Mouse (Mus musculus): ENCODE results near the gene Spindoc.
"Not testable (repeated sequence)": the region's sequence is repeated elsewhere in the genome, so short reads cannot be mapped to it uniquely, and the experiment has no call there.

Spindoc gene

DNA sequence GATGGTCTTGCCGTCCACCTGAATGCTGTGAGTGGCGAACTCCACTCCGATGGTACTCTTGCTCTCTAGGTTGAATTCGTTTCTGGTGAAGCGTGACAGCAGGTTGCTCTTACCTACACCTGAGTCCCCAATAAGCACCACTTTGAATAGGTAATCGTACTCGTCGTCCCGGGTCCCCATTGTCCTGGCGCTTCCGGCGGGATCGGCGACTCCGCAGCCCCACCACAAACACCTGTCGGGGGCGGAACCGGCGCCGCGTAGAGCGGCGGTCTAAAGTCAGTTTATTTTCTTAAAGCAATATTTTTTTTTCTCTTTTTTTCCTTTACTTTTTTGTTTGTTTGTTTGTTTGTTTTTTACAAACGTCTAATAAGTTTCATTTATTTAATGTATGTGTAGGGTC lies 16.1 kb upstream of the Spindoc start:
- DNase-seq (ENCODE audit: low spot score), result not testable (repeated sequence)

DNA sequence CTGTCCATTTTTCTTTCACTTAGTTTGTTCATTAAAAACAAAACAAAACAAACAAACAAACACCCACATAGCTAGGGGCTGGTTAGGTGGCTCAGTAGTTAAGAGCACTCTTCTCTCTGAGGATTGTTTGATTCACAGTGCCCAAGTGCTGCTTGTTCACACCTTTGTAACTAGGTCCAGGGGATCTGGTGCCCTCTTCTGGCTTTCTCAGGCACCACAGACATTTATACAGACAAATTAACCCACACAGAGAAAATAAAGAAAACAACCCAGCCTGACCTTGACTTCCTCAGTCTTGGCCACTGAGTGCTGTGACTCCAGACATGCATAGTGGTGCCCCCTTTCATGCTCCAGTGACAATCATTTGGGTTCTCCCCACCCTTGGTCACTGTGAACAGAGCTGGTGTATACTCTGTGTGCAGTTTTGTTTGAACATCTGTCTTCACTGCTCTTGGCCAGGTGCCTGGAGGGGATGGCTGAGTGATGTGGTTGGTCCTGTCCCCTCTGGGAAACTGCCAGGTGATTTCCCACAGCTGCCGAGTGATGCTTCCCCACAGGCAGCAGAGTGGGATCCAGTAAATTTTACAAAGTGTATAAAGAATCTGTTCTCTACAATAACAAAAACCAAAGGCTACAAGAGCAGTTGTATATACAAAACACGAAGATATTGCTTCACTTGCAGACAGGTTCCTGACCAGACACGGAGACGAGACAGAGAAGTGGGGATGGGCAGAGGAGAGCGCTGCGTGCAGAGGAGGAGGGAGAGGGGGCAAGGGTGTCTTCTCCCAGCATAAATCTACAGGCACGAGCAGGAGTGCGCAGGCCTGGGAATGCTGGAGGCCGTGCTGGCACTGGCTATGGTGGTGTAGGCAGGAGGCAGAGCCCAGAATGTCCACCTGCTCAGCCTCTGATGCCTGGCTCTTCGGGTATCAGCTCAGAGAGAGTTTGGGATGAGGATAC lies 14.4 kb upstream of the Spindoc start:
- DNase-seq (ENCODE audit: low spot score), result not testable (repeated sequence)

DNA sequence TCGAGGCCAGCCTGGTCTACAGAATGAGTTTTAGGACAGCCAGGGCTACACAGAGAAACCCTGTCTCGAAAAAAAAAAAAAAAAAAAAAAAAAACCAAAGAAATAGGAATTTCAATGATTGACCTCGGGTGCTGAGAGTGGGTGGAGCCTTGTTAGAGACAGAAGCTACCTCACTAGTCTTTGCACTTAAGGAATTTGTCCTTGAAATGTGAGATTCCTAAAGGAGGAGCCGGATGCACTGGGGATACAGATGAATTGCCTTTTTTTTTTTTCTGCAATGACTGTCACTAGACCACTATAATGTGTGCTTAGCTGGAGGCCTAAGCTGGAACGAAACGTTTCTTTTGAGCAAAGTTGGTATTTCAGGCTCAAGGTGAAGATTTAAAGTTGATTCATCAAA lies 5.7 kb upstream of the Spindoc start:
- no peak for DNase-seq (ENCODE audit: low spot score)

DNA sequence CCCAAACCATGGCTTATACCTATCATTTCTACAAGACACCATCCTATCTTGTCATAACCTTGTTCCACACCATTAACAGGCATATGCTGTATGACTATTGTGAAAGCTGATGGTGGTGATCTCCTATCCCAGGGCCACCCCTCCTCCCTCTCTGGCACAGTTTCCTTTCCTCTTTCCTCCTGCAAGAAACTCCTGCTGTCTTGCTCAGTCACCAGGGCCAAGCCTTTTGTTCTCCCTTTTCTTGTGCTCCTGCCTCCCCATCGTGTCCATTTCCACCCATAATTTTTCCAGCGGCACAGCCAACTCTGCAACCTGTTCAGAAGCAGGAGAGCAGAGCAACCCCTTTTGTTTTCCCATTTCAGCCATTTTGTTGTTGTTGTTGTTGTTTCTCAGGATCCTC lies 3.2 kb upstream of the Spindoc start:
- DNase-seq (ENCODE audit: low spot score), result no peak

DNA sequence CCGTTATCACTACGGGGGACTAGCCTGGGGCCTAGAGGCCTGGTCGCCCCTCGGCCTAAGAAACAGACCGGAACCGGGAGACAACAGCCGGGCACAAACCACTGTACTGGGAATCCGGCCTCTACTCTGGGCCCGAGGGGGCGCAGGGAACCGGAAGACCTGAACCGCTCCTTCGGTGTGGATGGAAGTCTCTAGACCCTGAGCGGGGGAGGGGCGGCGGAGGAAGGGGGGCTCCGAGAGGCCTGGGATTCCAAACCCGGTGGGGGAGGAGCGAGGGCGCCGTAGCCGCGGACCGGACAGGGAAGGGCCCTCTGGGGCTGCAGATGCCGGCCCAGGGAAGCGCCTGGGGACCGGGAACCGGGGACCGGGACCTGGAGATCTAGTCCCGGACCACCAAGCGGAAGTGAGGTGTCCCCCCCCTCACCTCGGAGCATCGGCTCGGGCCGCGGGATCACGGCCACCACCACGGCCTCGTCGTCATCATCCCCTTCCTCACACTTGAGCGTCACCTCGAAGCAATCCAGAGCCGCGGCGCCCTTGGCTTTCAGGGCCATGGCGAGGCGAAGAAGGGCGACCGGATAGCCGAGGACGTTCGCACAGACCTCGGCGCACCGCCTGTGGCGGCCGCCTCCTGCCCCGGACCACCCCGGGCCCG lies 419 bp downstream of the Spindoc start:
- DNase-seq (ENCODE audit: low spot score), result peak; percentile 56

DNA sequence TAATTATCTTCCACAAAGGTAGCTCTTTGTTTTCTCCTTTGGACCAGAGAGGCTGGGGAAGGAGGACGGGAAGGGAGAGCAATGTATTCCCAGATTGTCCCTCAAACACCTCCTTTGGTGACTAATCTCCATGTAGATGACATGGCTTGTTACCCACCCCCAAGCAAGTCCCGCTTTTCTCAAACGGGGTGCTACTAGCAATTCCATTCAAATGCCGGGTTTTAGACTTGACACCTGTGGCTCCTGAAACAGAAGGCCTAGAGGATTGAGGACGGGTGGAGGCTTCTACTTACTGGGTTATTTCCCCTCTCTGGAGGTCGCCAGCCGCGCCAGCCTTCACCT lies 917 bp downstream of the Spindoc start:
- no peak for DNase-seq (ENCODE audit: low spot score)

DNA sequence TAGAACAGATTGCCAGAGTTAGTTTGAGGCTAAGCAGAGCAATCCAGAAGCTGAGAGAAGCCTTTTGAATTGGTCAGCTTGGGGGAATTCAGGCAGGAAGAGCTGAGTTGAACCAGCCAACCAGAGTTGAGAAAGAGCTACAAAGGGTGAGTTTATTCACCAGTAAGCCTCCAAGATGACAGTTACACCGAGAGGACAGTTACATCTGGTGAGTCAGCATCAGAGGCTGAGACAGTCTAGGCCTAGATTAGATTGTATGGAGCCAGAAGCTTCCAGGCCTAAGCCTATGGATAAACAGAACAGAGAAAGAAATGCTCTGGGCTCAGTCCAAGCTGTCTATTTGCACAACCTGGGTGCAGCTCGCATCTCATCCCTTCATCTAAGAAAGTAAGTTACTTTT lies 5.2 kb downstream of the Spindoc start:
- DNase-seq (ENCODE audit: low spot score), result no peak

DNA sequence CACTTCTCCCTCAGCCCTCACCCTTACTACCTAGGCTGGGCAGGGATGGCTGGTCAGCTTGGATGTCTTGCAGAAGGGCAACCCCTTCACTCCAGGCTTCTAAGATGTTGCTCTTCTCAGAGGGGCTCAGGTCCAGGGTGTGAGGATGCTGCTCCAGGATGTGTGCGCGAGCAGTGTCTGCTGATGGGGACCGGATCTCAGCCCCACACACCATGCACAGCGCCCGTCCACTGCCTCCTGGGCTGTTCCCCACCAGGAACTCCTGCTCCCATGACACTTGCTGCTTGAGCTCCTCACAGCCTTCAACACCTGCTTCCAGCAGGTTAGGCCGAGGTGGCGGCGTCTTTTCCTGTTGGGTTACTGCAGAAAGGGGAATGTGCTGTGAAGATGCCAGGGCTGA lies 8.3 kb downstream of the Spindoc start:
- no peak for DNase-seq (ENCODE audit: low spot score)

DNA sequence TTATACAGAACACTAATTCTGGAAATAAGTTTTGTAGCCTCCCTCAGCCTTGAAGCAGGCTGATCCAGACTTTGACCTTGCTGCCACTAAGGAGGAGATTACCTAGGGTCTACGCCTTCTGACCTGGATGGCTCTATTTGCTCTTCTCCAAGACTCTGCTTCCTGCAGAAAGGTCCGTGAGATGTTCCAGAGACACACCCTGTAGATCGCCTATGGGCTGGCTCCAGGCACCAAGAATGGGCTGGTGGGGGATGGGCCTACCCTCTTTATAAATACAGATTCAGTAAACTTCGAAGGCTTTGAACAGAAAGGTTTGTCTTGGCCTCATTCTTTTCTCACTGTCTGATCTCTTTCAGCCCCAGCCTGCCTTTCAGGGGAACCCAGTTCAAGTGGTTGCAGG lies 13.3 kb downstream of the Spindoc start:
- not testable (repeated sequence) for DNase-seq (ENCODE audit: low spot score)

DNA sequence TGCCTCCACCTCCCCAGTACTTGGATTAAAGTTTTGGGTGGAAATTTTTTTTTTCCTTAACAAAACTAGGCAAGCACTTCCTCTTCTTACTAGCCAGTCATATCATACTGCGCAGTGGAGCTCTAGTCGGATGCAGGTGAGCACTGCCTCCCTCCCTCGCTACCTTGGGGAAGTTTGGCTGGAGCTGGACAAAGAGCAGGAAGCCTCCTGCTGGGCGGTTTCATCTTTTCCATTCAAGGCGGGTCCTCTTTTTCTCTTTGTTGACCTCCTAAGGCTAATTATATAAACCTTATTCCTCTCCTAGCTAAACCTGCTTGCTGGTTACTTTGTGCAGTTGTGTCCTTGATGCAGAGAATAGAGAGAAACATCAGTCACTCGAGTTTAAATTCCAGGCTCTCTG lies 29.2 kb downstream of the Spindoc start:
- DNase-seq (ENCODE audit: low spot score), result no peak

DNA sequence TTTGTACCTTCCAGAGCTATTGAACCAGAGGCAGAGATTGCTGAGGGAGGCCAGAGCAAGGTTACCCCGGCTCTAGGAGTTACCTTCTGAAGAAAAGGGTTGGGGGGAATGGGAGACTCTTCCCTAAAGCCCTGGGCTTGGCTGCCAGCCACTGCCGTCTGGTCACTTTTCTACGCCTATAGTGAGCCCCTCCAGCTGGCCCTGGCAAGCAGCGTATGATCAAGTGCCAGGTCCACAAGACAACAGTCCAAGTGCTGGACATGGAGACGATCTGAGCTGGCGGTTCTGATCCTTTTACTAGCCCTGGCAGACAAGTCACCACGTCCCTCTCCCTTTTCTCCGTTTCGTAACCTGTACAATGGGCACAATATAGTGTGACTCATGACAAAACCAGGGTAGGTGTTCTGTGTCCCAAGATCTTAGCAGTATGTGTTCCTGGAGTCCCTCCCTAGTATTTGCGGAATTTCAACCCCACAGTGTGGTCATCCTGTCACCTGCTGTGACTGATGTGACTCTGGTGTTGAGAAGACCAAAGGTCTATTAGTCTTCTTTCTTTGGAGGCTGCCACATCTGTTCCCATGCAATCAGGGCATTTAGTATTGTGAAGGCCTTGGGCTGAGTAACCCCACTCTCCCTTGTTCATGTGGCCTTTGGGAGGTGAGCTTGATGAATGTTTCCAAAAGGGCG lies 29.8 kb downstream of the Spindoc start:
- no peak for DNase-seq (ENCODE audit: low spot score)

DNA sequence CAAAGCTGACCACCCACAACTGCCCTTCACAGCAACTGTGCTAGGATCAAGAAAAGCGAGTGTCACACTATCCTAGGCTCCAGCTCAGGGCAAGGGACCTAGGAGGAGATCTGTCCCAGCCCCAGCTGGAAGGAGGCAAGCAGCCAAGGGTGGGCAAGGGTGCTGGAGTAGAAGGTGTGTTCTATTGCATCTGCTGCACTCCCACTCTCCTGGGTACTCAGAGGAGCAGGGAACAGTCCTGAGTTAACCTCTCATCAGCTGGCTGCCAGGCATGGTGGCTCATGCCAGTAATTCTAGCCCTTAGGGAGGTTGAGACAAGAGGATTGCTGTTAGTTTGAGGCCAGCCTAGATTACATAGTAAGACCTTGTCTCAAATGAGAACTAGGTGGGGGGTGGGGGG lies 32.8 kb downstream of the Spindoc start:
- DNase-seq (ENCODE audit: low spot score), result no peak

DNA sequence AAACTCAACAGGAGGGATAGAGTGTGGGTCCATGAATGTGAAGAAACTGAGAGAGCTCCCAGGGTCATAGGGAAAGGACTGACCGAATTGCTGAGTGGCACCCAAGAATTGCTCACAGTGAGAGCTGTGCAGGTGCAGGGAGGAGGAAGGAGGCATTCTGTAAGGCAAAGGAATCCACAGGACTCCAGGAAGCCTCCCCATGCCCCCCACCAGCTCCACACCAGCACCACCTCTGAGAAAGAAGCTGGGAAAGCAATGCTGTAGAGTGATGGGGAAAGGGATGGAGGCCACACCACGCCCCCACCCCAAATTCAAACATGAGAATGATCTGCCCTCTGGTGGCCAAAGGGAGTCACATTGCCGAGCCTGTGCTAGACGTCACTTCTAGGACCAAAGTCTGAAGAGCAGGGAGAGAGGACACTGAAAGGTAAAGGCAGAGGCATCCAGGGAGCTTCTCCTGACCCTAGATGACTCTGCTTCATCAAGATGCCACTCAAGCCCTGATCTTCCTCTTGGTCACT lies 37.5 kb downstream of the Spindoc start:
- DNase-seq (ENCODE audit: low spot score), result peak; percentile 27

DNA sequence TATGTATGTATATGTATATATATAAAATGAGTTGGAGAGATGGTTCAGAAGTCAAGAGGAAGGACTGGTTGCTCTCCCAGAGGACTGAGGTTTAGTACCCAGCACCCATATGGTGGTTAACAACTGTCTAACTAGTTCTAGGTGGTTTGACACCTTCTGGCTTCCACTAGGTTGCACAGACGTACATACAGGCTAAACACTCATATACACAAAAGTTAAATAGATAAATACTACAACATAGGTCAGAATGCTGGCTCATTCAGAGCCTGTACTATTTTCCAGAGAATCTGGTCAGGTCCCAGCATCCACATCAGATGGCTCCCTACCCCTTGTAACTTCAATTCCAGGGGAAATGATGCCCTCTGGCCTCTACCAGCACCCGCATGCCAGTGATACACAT lies 40.1 kb downstream of the Spindoc start:
- DNase-seq (ENCODE audit: low spot score), result no peak

DNA sequence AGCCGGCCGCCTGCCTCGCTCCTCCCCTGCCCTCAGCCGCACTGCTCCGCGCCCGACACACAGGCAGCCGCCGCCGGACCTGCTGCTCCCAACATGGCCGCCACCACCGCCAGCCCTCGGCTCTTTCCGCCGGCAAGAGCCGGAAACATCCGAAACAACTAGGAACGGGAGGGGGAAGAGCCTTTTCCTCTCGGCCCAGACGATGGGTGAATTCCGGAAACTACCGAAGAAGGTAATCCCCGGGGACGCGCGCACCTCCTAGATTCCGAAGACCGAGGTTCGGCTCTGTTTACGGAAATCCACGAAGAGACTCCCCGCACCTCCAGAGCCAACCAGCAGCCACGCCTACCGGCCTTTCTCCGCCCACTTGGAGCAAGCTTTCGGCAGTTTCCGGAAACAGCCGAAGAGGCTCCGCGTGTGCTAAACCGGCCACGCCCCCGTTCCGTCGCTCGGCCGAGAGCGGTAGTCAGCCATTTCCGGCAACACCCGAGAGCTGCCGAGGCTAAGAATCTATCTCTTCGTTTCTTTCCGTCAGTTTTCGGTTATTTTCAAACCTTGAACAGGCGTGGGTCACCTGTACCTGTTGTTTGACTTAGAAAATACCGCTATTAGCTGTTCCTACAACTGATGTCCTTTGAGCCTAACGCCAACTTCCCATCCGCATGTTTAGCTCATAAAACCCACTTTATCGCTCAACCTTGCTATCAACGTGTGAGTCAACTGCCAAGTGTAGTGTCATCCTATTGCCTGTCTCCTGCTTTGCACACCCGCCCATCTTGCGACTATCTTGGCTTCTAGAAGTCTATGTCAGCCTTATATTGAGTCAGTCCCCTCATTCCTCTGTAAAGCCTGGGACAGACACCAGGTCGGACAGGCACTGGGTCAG lies 41.0 kb downstream of the Spindoc start, which contains the start of gene Mark2:
Gene Mark2, minus strand, starts transcription at position 349 of the 886 bp plus-strand sequence.
- DNase-seq (ENCODE audit: low spot score), result peak; percentile 94

DNA sequence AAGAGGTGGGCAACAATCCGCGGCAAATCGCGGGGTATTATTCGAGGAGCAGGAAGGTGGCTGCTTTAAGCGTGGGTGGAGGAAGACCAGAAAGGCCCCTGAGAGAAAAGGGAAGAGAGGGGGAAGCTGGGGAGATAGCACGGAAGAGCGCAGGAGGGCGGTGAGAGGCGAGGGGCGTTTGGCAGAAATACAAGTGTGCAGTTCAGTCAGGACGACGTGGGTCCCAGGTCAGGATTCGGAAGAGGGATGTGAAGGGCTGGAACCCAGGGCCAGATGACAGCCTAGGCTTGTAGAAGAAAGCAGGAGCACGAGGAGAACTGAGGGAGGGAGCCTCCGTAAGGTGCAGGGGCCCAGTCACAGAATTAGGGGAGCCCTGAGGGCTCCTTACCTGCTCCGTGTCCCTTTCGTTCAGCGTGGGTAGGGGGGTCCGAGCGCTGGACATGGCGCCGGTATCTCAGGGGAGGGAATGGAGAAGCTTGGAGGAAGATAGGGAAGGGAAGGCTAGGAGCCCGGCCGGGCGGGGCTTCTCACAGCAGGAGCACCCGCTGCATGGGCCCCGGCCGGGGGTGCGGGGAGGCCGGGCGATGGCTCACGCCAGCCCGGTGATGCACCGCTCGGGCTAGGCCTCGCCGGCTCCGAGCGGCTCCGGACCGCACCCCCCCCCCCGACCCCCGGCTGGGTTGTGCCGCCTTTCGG lies 41.9 kb downstream of the Spindoc start:
- peak; percentile 18 for DNase-seq (ENCODE audit: low spot score)

DNA sequence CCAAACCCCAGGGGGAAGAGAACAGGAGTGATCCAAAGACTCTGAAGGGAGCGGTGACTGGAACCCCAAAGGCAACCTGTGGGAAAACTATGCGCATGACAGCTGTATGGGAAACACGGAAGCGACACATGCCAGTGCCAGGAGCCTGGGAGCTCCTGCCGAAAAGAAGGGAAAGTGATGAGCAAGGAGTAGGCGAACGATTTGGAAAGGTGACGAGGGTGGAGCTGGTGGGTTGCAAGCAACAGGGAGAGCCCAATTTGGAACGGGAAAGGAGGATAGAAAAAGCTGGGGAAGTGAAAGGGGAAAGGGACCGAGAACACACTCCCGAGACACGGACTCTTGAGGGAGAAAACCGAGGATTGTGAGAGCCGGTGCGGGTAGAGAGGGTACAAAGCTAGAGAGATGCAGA lies 42.4 kb downstream of the Spindoc start:
- no peak for DNase-seq (ENCODE audit: low spot score)

DNA sequence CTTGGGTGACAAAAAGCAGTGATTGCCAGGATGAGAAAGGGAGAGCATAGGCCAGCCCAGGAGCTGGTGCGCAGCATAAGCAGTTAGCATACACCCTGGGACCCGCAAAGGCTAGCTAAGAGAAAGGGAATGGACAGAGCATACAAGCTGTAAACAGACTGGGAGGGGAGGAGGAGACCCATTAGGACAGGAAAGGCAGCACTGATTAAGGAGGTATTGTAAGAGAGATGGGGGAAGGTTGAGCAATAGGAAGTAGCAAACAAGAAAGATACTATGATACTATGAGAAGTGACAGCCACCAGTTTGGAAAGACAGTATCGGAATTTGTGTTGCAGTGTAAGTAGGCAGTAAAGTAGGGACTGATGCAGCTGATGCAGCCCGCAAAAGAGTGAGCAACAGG lies 42.9 kb downstream of the Spindoc start:
- DNase-seq (ENCODE audit: low spot score), result no peak

DNA sequence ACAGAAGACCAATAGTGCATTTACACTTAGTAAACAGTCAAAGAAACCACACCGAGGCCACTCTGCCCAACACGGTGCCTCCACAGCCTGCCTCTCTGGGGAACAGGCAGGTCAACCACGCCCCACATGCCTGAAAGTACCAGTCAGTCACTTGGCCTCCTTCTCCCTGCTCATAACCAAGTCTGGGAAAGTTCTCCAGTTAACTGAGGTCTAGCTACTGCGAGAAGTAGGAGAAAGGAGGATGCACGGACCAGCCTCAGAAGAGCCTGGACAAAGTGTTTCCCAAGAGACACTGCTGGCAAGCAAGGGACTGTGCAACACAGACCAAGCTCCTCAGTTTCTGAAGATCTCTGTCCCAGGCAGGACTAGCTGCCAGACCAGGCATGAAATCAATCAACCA lies 43.8 kb downstream of the Spindoc start:
- no peak for DNase-seq (ENCODE audit: low spot score)

DNA sequence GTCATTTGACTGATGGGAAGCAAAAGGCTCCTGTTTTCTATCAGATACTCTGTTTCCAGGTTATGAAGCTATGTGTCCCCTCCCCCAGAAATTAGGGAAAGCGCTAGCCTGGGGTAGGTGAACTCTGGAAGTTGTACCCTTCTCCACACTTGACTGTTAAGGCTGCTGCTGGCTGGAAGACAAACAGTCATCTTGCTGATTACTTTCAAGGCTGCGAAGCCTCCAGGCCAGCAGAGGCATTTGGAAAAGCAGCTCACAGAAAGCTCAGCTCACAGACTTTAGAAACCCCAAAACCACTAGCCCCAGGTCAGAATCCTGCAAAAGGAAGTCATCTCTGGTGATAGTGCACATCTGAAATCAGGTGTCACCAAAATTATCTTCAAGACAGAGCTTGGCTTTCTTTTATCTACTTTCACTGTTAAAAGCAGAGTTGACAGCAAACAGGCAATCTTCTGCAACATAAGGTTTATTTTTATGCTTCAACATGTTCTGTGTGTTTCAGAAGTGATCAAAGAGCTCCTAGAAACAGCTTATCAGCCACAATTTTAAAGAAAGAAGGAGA lies 44.9 kb downstream of the Spindoc start:
- DNase-seq (ENCODE audit: low spot score), result no peak

DNA sequence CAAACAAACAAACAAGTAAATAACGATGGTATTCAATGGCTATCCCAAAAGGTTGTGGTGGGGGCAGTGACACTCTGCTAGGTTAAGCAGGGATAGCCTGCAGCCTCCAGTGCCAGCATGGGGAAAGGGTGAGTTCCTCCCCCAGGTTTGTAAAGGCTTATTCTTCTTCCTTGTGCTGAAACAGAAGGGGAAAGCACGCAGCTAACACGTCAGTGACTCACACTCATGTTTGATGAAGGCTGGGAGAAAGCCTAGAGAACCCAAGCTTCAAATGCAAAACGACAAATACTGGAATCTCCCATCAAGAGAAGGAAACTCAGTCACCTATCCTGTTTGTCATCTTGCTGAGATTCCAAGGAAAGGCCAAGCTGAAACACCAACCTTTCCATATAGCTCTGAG lies 47.1 kb downstream of the Spindoc start:
- no peak for DNase-seq (ENCODE audit: low spot score)

All from ovary, postnatal 10 days (tissue).